Mouse (Mus musculus): ENCODE data around the gene Rflnb.
"Not testable (repeated sequence)": the region's sequence is repeated elsewhere in the genome, so short reads cannot be mapped to it uniquely, and the experiment has no call there.

Rflnb gene

DNA sequence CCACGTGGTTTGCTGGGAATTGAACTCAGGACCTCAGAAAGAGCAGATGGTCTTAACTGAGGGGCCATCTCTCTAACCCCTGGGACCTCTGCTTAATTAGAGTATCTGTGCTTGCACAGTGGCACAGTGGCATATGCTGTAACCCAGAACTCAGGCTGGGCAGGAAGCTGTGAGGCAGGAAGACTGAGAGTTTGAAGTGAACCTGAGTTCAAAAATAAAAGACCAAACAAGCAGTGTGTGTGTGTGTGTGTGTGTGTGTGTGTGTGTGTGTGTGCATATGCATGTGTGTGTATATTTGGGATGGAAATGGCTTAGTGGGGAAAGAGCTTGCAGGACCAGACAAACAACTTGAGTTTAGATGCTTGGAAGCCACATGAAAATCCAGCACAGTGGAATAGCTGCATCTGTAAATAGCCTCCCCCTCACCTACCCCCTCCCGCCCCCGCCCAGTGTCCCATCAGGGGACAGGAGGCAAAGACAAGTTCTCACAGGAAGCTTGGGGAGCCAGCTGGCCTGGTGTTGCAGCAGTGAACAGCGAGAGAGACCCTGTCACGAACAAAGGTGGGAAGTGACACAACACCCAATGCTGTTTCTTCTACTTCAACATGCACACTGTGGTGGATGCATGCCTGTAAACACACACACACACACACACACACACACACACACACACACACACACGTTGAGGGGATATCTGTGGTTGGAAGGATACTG, 10.2 kb upstream of the Rflnb start:
- peak; percentile 57 for DNase-seq (ENCODE audit: low spot score)

DNA sequence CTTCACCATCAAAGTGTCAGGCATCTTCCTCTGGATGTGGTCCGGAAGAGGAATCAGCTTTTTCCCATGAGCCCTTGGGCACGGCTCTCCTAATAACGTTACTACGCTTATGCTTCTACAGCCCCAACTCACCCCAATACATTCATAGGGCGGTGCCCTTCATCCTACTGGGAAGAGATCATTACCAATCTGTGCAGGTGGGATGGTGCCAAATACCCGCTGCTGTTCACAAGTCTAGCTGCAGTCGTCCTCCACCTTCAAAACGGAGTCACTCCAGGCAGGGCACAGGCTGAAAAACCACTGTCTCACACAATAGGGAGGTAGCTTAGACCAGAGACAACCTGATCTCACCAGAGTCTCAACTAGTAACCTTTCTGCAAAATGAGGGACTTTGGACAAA, 7.6 kb upstream of the Rflnb start:
- peak; percentile 34 for DNase-seq (ENCODE audit: low spot score)

- DNase-seq (ENCODE audit: low spot score) = no peak
Measured at GRCm38 (mm10) chr11:76033836-76034235, 6.3 kb upstream of the Rflnb start.

- no peak for DNase-seq (ENCODE audit: low spot score)
Measured at GRCm38 (mm10) chr11:76033359-76033758, 5.8 kb upstream of the Rflnb start.

- DNase-seq (ENCODE audit: low spot score) = no peak
Measured at GRCm38 (mm10) chr11:76028072-76028465, 487 bp upstream of the Rflnb start.

GRCm38 (mm10) chr11:76026527-76027138, 949 bp downstream of the Rflnb start:
- DNase-seq (ENCODE audit: low spot score) = peak; percentile 20

GRCm38 (mm10) chr11:76025080-76025583, 2.5 kb downstream of the Rflnb start:
- DNase-seq (ENCODE audit: low spot score) = no peak

GRCm38 (mm10) chr11:76020916-76021315, 6.7 kb downstream of the Rflnb start:
- DNase-seq (ENCODE audit: low spot score) = no peak

DNA sequence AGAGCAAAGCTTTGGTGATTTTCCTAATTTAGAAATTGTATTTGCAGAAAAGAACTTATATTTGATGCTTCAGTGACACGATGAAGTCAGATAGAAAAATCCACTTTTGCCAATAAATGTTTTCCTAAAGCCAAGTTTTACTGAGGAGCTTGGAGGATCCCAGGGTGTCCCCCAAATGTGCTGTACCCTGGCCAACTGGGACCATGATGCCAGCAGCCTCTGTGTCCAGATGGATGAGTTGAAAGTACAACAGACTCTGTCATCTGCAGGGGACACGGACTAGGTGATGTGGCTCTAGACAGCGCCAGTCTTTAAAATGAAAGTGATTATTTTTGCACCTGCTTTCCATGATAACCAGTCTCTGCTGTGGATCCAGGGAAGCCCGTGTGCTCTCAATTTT, 7.7 kb downstream of the Rflnb start:
- DNase-seq (ENCODE audit: low spot score) = no peak

GRCm38 (mm10) chr11:76015814-76016213, 11.8 kb downstream of the Rflnb start:
- no peak for DNase-seq (ENCODE audit: low spot score)

GRCm38 (mm10) chr11:76015251-76015650, 12.3 kb downstream of the Rflnb start:
- DNase-seq (ENCODE audit: low spot score) = peak; percentile 62

DNA sequence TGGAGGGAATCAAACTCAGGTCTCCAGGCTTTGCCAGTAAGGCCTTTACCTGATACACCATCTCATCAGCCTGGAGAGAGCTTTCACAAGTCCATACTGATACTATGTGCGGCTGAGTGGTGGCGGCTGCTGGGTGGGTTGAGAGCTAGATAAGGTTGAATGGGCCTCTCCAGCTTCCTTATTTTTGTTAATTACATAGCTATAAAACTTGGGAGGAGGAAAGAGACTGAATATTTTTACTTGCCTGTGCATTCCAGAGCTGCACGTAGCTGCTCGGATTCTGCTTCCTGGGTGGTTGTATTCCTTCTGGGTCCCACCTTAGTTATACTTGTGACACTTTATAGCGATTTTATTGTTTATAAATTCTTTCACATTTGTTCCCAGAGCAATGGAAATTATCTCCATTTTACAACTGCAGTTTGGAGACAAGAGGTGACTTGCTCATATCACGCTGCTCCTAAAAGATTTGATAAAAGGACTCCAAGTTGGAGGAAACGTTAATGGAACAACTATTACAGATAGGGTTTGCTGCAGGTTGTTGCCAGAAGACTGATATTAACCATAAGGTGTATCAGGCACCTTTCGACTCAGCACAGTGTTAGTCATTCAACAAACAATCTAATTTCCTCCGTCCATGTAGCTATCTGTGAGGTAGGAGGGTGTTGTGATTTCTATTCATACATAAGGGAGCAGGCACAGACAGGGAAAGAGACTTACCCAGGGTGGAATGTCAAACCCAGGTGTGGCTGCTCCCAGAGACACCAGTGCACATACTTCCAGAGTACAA, 16.6 kb downstream of the Rflnb start:
- DNase-seq (ENCODE audit: low spot score) = no peak

- DNase-seq (ENCODE audit: low spot score) = no peak
Measured at GRCm38 (mm10) chr11:76009101-76009500, 18.5 kb downstream of the Rflnb start.

GRCm38 (mm10) chr11:76008162-76008561, 19.4 kb downstream of the Rflnb start:
- DNase-seq (ENCODE audit: low spot score) = no peak

- DNase-seq (ENCODE audit: low spot score) = not testable (repeated sequence)
Measured at GRCm38 (mm10) chr11:76004276-76004675, 23.3 kb downstream of the Rflnb start.

DNA sequence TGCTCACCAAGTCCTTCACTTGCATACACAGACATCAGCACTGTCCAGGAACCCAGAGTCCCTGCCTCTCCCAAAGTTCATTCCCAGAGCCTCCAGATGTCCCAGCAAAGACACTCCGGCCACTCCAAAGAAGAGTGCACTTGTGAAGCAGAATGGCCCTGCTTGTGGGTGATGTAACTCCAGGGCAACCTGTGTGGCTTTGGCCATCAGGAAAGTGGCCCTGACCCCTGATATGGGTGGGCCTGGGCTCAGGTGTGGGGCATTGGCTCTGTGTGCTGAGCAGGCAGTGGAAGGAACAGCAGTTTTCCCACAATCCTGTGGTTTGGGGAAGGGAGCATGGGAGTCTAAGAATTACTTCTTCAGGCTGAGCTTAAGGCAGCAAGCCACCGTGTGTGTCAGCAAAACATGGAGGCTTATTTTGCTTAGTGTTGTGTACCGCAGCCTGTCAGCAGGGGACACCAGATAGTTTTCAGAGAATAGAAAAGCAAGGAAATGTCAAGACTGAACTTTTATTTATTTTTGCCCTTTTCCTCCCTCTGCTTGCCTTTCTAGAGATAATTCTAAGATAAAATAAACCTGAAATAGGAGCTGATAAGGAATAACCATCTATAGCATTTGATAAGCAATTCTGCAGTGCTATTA, 26.2 kb downstream of the Rflnb start:
- DNase-seq (ENCODE audit: low spot score) = no peak

DNA sequence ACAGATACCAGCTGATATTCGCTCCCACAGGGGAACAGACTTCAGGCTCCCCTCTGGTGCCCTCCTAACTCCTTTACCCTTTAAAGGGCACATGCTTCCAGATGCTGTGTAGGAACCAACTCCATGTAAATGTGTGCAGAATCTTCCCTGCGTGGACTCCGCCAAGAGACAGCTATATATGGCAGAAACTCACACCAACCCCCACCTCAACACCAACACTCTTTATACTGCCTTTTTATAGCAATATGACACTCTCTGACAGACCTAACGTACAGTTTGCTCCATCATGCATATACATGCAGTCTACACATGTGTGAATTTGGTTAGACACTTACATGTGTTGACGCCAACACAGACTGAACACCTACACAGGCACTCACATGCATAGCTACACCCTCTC, 26.9 kb downstream of the Rflnb start:
- no peak for DNase-seq (ENCODE audit: low spot score)

DNA sequence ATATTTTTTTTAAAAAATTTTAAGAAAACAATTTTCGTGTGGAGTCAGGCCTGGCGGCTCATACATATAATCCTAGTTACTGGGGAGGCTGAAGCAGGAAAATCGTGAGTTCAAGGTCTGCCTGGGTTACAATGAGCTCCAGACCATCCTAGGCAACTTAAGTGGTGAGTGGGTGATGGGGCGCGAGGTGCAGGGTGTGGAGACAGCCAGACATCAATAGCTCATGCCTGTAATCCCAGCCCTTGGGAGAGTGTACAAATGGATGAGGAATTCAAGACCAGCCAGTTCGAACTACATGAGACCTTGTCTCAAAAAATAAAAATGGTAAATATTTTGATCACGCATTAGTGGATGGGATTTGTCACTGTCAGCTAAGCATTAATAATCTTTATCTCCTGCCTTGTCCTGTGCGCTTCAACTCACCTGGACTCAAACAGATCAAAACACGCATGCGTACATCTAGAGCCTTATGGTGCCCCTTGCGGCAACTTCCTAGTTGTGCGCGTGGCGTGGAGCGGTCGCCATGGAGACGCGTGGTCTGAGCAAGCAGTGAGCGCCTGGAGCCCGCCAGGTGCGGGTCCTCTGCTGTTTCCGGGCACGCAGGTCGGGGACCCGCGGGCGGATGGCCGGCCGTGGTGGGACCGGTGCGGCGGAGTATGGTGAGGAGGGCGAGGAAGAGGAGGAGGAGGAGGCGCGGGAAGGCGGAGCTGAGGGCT, 28.0 kb downstream of the Rflnb start, which contains the start of gene 1700016K19Rik:
Gene 1700016K19Rik (plus strand): TSS at position 473 of the 716 bp plus-strand sequence.
- DNase-seq (ENCODE audit: low spot score) = peak; percentile 91

DNA sequence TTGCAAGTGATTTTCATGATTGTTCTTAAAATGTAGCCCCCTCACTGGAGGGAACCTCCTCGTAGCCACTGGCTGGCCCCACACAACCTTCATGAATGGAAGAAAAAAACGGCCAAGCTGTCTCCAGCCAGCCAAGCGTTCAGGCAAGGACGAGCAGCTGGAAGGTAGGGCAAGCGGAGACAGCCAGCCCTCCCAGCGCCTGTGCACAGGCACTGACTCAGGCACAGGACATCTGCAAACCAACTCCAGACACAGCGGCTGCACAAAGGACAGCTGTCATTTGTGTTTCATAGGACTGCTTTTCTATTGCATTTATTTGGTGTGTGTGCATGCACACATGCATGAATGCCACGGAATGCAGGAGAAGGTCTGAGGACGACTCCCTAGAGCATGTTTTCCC, 33.2 kb downstream of the Rflnb start:
- DNase-seq (ENCODE audit: low spot score) = no peak

DNA sequence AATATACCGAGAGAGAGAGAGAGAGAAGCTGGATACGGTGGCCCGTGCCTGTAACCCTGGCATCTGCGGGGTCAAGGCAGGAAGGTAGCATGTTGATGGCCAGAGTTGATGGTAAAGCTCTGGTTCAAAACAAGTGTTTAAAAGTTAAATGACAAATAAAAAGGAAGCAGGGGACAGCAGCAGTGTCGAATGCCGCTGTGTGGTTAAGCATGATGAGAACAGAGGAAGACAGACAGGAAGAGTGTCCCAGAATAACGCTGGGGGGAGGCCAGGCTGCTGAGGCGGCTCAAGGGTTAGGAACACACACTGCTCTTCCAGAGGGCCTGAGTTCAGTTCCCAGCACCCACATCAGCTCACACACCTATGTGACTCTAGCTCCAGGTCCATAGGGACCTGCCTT, 35.1 kb downstream of the Rflnb start:
- DNase-seq (ENCODE audit: low spot score) = peak; percentile 31

DNA sequence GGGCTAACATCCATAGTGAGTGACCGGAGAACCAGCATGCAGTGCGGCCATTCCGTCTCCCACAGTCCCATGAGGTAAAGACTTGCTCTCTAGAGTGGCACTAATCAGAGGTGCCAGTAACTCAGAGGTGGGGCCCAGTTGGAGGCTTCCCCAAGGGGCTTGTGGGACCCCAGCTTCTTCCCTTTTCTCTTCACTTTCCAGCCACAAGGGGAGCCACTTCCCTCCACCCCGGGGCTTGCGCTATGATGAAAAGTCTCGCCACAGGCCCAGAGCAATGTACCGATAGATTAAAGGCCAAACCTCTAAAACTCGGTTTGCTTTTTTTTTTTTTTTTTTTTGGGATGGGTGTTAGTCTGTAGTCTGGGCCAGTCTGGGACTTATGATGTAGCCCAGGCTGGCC, 35.7 kb downstream of the Rflnb start:
- no peak for DNase-seq (ENCODE audit: low spot score)
